Mouse (Mus musculus) right cerebral cortex, postnatal 10 days (tissue): ENCODE measurements at regions not wholly inside any gene's neighbourhood (a gene's known extent, or its start where the extent isn't known, plus 50 kb on each side); places are given as distances from the start of the nearest gene placed in this dataset.

Experiments used
- DNase-seq, 2 experiments: peaks; one replicate each; pipeline ENCODE4 v3.0.0; 2021; ENCODE audit warnings: low spot score in 2 of 2

DNA sequence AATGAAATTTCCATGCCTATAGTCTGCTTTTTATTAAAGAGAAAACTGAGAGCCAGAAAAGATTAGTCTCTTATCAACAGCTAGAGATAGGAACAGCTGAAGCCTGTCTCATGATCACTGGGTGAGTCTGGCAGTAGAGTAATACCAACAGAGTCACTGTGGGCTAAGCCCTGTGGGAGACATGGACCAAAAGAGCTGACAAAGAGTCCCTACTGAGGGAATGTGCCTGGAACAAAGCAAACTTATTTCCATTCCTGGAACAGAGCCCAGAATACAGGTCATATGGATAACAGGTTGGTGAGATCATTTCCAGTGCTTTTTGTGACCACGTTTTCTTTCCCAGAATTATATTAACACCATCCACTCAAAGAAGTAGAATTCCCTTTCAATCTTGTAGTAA, 237.4 kb downstream of the Tmsb4x start:
- DNase-seq: no peak

DNA sequence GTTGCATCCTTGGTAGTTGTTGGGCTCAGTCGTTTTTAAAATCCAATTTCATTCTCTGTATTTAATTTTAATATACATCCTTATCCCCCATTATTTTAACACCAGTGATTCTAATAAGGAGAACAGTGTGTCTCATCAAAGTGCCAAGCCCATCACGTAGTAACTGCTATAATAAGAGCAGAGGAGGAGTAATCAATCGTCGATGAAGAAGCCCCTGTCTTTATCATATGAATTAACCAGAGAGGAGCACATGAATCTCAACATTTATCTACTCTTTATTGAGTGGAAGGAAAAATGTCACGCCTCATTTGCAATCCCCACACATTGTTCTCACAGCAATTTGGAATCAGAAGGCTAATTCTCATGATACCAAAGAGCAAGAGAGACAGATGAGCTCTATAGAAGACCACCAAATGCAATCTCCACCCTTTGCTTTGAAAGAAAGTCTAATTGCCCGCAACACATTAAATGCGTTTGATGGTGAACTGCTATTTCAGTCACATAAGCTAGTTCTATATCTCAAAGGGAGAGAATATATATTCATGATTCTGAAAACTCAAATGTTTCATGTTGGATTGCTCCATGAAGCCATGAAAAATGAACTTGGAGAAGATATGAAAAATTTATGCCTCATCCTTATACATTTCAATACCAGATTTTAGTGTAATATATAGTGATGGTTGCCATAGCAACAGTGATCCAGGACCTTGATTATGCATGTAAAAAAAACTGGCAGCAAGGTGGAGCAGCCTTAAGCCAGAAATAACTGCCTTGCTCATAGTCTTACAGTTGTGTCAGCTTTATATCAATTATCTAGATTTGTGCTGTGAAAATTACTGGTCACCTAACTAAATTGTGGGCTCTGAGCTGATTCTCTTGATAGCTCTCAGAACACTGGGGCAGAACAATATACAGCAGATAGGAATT, 244.2 kb downstream of the Tmsb4x start:
- DNase-seq: peak in 1 of 2 experiments; percentile 22

GRCm38 (mm10) chrX:166952528-166953189, 256.5 kb downstream of the Tmsb4x start:
- DNase-seq: peak; percentile 23 to 39

DNA sequence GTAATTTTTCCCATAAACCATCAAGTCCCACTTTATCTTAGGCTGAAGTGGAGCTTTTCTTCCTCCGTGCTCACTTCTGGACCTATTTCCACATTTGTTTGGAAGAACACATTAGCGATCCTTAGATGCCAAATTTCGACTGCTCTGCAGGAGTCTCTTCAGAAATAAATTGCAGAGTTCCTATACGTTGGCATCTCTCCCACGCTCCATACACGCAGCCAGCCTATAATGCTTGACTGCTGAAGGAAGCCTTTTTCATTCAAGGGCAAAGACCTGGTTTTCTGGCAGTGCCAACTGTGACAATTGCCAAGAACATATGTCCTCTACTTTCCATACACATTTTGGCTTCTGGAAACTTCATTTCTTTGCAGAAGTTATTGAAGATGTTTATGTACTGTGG, 258.1 kb downstream of the Tmsb4x start:
- DNase-seq: no peak

- no peak for DNase-seq
Observed at GRCm38 (mm10) chrX:166945915-166946314, 263.2 kb downstream of the Tmsb4x start.

GRCm38 (mm10) chrX:166945476-166945875, 263.6 kb downstream of the Tmsb4x start:
- no peak for DNase-seq

DNA sequence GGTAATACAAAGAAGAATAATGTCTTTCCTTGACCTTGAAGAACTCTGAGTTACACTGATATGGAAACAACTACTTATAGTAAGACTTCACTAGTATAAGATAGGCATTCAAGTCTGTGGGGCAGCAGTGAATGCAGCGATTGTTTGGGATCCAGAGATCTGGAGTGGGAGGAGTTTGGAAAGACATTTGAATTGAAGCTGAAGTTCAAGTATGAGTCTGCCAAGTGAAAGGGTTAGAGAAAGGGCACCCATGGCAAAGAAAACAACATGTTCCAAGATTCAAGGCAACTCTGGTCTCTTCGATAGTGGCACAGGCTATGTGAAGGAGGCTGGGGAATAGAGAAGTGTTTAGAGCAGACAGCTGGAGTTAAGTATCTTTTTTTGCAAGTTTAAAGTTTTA, 275.3 kb downstream of the Tmsb4x start:
- no peak for DNase-seq

DNA sequence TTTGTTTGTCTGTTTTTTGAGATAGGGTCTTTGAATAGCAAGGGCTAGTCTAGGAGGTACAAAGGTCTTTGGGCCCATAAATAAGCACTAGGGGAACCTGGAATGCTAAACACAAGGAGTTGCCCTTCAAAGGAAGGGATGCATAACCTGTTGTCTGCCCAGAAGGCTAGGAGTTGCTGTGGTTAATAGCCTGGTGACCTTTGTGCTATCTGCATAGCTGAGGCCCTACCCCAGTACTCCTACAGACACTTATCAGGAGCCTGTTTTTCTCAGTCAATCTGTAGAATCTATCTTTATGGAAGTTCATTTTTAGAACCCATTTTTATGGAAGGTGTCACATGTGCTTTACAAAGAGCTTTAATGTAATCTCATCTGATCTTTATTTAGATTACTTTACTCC, 276.6 kb downstream of the Tmsb4x start:
- DNase-seq: no peak

DNA sequence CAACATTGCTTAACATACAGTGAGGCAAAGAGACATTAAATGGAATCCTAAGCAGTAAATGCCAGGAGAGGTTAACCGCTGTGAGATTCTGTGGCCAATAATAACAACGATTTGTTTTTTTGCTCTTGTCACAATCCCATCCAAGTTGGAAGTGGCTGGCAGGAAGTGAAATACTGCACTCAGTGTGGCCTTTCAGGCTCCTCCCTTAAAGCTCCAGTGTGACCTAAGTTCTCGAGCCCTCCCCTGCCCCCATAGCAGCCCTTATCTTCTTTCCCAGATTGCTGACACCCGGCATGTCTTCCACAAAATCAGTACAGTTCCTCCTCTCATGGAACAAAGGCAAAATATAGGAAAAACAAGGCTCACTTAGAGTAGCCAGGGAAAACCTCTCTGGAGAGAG, 278.1 kb downstream of the Tmsb4x start:
- DNase-seq: no peak

DNA sequence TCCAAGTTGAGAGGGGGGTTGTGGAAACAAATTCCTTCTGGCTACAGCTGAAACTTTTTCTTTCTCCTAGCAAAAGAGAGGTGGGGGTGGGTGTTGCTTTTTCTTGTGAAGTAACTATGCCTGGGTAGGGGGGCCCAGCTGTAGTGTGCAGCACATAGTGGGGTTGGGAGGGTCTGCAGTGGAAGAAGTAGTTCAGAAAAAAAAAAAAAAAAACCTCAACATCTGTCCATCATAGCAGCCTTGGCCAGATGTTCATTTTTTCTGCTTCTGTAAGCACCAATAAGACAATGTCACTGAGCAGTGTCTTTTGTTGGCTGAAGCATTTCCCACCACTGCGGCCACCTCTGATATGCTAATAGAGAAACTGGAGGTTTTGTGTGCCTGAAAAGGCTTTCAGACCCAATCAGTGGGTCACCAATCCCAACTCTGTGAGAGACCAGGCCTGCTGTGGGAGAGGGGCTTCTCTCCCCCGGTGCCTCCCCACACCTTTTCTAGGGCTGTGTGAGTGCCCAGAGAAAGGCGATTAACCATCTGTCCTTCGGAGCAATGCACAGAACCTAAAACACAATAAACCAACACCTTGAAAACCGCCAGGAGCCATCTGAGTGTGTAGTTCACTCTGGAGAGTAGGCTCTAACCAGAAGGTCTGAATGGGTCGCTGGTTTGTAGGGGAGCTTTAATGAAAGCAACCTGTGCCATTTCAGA, 279.2 kb downstream of the Tmsb4x start:
- DNase-seq: no peak

DNA sequence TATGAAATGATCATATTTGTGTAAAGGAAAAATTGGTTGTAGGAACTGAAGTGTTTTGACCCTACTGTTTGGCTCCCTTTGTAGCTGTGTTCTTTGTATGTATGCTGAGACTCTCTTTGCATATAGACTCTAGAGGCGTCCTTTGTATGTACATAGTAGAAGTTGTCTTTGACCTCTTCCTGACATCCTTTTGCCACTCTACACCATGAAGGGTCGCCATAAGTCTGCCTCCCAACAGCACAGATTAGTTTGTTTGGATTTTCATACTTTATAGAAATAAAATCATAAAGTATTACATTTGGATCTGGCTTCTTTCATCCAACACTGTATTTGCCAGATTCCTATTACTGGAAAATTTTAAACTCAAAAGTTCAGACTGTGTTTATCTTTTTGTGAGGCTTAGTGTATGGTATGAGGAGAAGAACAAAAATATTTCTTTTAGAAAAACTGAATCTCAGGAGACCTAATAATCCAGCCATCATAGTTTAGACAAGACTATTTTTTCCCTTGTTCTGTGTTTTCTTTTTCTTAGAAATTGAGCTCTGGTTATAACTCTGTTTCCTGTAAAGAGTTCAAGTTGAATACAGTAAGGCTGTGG, 293.7 kb downstream of the Tmsb4x start:
- DNase-seq: no peak

DNA sequence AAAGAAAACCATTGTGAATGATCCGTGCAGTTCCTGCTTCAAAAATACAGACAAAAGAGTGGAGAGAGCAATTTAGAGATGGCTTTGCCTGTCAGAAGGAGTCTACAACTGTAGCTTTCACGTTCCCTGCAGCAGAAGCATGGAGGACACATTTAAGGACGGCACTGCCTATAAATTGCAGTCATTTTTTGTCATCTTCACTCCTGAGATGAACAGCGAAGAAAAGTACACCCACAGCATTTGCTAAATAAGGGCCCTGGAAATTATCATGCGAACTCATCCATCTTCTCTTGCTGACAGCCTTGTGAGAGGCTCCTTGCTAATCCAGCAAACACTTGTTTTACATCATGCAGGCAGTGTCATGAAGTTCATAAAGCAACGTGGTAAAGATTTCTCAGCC, 302.5 kb downstream of the Tmsb4x start:
- DNase-seq: peak in 1 of 2 experiments; percentile 25

DNA sequence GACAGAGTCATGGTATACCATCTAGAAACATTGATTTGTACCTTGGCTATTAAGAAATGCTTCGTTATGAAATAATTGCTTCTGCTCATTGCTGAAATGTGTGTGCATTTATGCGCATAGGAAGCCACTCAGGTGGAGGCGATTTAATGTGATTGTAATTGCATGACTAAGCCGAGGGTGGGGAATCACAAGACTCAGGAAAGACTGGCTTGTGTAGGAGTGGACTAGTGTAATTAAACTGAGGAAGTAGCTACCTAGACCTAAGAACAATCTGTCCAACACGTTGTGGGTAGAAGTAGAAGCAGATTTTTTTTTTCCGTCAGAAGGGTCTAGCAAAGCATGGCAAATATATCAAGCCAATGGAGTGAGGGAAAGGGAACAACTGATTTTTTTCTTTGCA, 308.4 kb downstream of the Tmsb4x start:
- DNase-seq: no peak

- no peak for DNase-seq
Observed at GRCm38 (mm10) chrX:166895199-166895598, 309.7 kb upstream of the Egfl6 start.

DNA sequence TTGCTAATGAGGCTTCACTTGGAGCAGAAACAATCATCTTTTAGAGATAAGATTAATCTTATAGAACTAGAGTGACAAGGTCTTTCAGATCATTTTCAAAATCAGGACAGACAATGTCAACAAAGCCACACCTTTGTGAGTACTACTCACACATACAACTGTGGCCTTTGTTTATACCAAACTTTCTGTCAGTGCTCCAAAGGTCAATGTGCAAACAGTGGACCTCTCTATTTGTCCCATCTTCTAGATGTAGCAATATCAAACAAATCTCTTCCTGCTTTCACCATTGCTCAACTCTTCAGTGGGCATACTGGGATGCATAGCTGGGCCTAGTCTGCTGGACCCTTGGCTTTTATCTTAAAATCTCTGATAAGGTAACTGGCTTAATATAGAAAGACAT, 300.9 kb upstream of the Egfl6 start:
- no peak for DNase-seq

DNA sequence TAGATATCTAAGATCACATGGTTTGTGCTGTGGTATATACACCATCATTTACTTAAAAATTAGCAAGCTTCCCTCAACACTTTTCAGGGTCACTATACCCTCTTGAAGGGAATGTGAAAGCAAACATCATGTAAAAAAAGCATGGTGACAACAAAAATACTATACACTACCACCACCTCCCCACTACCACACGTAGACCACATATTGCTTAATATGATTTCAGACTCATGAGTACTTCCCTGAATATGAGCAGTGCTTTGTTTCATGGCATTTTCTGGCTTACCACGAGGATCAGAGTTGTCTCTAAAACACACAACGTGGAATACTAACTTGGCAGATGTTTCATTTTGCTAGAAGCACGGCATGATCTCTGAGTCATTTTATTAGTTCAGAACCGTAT, 284.0 kb upstream of the Egfl6 start:
- DNase-seq: no peak

DNA sequence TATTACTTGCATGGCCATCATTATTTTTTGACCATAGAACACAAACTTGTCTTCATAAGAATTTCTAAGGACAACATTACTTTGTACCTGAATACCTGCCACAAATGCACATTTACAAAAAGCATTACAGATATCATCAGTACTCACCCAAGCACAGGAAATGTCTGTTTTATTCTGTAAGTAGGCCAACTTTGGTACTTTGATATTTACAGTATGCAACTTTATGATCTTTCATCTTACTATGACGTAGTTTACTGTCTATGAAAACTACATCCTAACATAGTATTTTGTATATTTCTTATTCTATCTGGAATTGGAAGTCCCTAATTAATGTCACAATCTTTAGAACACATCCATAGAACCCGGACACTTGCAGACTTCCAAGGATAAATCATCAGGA, 282.2 kb upstream of the Egfl6 start:
- no peak for DNase-seq
